Mouse (Mus musculus): Measurements from ENCODE around the gene Wnt11.

Wnt11 gene

GRCm38 (mm10) chr7:98828876-98829275 lies 6.0 kb upstream of the Wnt11 start:
- DNase-seq (ENCODE audit: low spot score): no peak

- no peak for DNase-seq (ENCODE audit: low spot score)
Measured at GRCm38 (mm10) chr7:98831290-98831689, 3.6 kb upstream of the Wnt11 start.

- no peak for DNase-seq (ENCODE audit: low spot score)
Measured at GRCm38 (mm10) chr7:98835519-98836441, 868 bp downstream of the Wnt11 start.

- DNase-seq (ENCODE audit: low spot score): peak; percentile 67
Measured at GRCm38 (mm10) chr7:98836646-98837045, 1.7 kb downstream of the Wnt11 start.

GRCm38 (mm10) chr7:98837901-98838300 lies 3.0 kb downstream of the Wnt11 start:
- peak; percentile 73 for DNase-seq (ENCODE audit: low spot score)

GRCm38 (mm10) chr7:98838729-98839141 lies 3.8 kb downstream of the Wnt11 start:
- DNase-seq (ENCODE audit: low spot score): no peak

GRCm38 (mm10) chr7:98839312-98839711 lies 4.4 kb downstream of the Wnt11 start:
- DNase-seq (ENCODE audit: low spot score): no peak

- DNase-seq (ENCODE audit: low spot score): no peak
Measured at GRCm38 (mm10) chr7:98840771-98841170, 5.9 kb downstream of the Wnt11 start.

GRCm38 (mm10) chr7:98841802-98842201 lies 6.9 kb downstream of the Wnt11 start:
- no peak for DNase-seq (ENCODE audit: low spot score)

- DNase-seq (ENCODE audit: low spot score): no peak
Measured at GRCm38 (mm10) chr7:98842997-98843396, 8.1 kb downstream of the Wnt11 start.

GRCm38 (mm10) chr7:98843649-98844048 lies 8.7 kb downstream of the Wnt11 start:
- no peak for DNase-seq (ENCODE audit: low spot score)

- no peak for DNase-seq (ENCODE audit: low spot score)
Measured at GRCm38 (mm10) chr7:98848899-98849640, 14.2 kb downstream of the Wnt11 start.

GRCm38 (mm10) chr7:98850388-98850787 lies 15.5 kb downstream of the Wnt11 start:
- DNase-seq (ENCODE audit: low spot score): no peak

- no peak for DNase-seq (ENCODE audit: low spot score)
Measured at GRCm38 (mm10) chr7:98851220-98851619, 16.3 kb downstream of the Wnt11 start.

GRCm38 (mm10) chr7:98852950-98853650 lies 18.2 kb downstream of the Wnt11 start:
- no peak for DNase-seq (ENCODE audit: low spot score)

GRCm38 (mm10) chr7:98853806-98854205 lies 18.9 kb downstream of the Wnt11 start:
- no peak for DNase-seq (ENCODE audit: low spot score)

- DNase-seq (ENCODE audit: low spot score): no peak
Measured at GRCm38 (mm10) chr7:98855388-98855787, 20.5 kb downstream of the Wnt11 start.

- DNase-seq (ENCODE audit: low spot score): no peak
Measured at GRCm38 (mm10) chr7:98856128-98856527, 21.2 kb downstream of the Wnt11 start.

- DNase-seq (ENCODE audit: low spot score): no peak
Measured at GRCm38 (mm10) chr7:98857094-98857493, 22.2 kb downstream of the Wnt11 start.

- DNase-seq (ENCODE audit: low spot score): no peak
Measured at GRCm38 (mm10) chr7:98861002-98861401, 26.1 kb downstream of the Wnt11 start.

- DNase-seq (ENCODE audit: low spot score): no peak
Measured at GRCm38 (mm10) chr7:98862994-98863393, 28.1 kb downstream of the Wnt11 start.

GRCm38 (mm10) chr7:98863969-98864718 lies 29.2 kb downstream of the Wnt11 start:
- no peak for DNase-seq (ENCODE audit: low spot score)
